Mouse (Mus musculus) liver, embryonic 12.5 days (tissue): ENCODE measurements around the gene Bmpr1a. TPM values are rescaled to one million over a fixed set of nuclear protein-coding genes. Genes with fewer than 3 reads are reported as not detected.

Experiments
- ATAC-seq: fragments of 200-750 bp; cut with Nextera tagmentation; 2 replicates; pipeline ENCODE4 v1.8.0; 2017; ENCODE audit warnings: moderate number of reproducible peaks, mild to moderate bottlenecking, moderate library complexity
- H3K27ac ChIP-seq: fragments of 300-500 bp; sonication (generic); 2 replicates; pipeline ENCODE4 v1.5.1; 2016; ENCODE audit warnings: mild to moderate bottlenecking
- H3K27me3 ChIP-seq: fragments of 300-500 bp; sonication (generic); replicated peaks from 2 replicates; pipeline ENCODE4 v1.6.1; 2016; ENCODE audit warnings: mild to moderate bottlenecking, moderate library complexity
- H3K36me3 ChIP-seq: fragments of 300-500 bp; sonication (generic); 2 replicates; pipeline ENCODE4 v1.6.1; 2016; ENCODE audit warnings: mild to moderate bottlenecking, moderate library complexity
- H3K4me1 ChIP-seq: fragments of 300-500 bp; sonication (generic); 2 replicates; pipeline ENCODE4 v1.6.1; 2016
- H3K4me2 ChIP-seq: fragments of 300-500 bp; sonication (generic); 2 replicates; pipeline ENCODE4 v1.6.1; 2016; ENCODE audit warnings: mild to moderate bottlenecking, moderate library complexity
- H3K4me3 ChIP-seq: fragments of 300-500 bp; sonication (generic); 2 replicates; pipeline ENCODE4 v1.5.1; 2016; ENCODE audit warnings: mild to moderate bottlenecking, moderate library complexity
- H3K9ac ChIP-seq: fragments of 300-500 bp; sonication (generic); 2 replicates; pipeline ENCODE4 v1.6.1; 2016; ENCODE audit warnings: mild to moderate bottlenecking, moderate library complexity
- H3K9me3 ChIP-seq: fragments of 300-500 bp; sonication (generic); replicated peaks from 2 replicates; pipeline ENCODE4 v1.6.1; 2016; ENCODE audit warnings: mild to moderate bottlenecking, moderate library complexity
- WGBS: fragments of 180-500 bp; shearing (Covaris S2); methylation state at CpG from one replicate; pipeline ENCODE4 v1.1.7; 2016; ENCODE audit not compliant: insufficient replicate concordance; 5-methylcytosine and 5-hydroxymethylcytosine counted together
- polyA plus RNA-seq: library from polyadenylated mRNA; unstranded; fragments of >200 nt; fragmentation: Nextera tagmentation; extraction: Ambion mirVana; gene quantifications from 2 replicates; pipeline ENCODE4 v1.2.1, GENCODE M21; 2016

Bmpr1a gene
- polyA plus RNA-seq, 1 experiment from 2014 or later, result 8.8 TPM

- 18% methylated on average over 4 of the region's 4 CpGs for WGBS
- ATAC-seq, result no peak
- H3K36me3 ChIP-seq, result no peaks in the 10 kb centered on the region
These were observed 141.0 kb downstream of the Bmpr1a start for GRCm38 (mm10) chr14:34362135-34362534.

More at GRCm38 (mm10) chr14:34362135-34362534, 141.0 kb downstream of the Bmpr1a start:
- Histone ChIP-seq H3K9me3 (0 out of 2 replicates have a peak, but pooled peaks cover 5% of the 10 kb centered on the region), H3K27ac (no peak overlapping the region), H3K4me2 (no peak overlapping the region), H3K4me1 (peaks cover 18% of the 10 kb centered on the region), H3K9ac (no peak overlapping the region), H3K27me3 (peaks cover 10% of the 10 kb centered on the region; the same call in 1 of the 2 replicates), H3K4me3 (no peak overlapping the region)

Other genes with a start within 250 kb of the Bmpr1a start
- gene Shld2, start 192.8 kb downstream of the Bmpr1a start, polyA plus RNA-seq, result 8.2 and 9.7 TPM in 2 replicates
- 137 and 145 TPM in 2 replicates for gene Glud1, start 192.6 kb downstream of the Bmpr1a start, polyA plus RNA-seq
- not detected in 2 replicates for gene Fam25c, start 147.9 kb downstream of the Bmpr1a start, polyA plus RNA-seq
- 0.49 and 0.57 TPM in 2 replicates for gene Sncg, start 128.6 kb downstream of the Bmpr1a start, polyA plus RNA-seq
- gene Mmrn2, start 127.9 kb downstream of the Bmpr1a start, polyA plus RNA-seq, result 3.5 and 3.7 TPM in 2 replicates
- not detected in 2 replicates for gene 9230112D13Rik, start 19.5 kb upstream of the Bmpr1a start, polyA plus RNA-seq
- 0.17 and 0.20 TPM in 2 replicates for gene Ldb3, start 85.3 kb upstream of the Bmpr1a start, polyA plus RNA-seq
- gene Opn4, start 96.8 kb upstream of the Bmpr1a start, polyA plus RNA-seq, result not detected in 2 replicates
- gene Wapl, start 170.6 kb upstream of the Bmpr1a start, polyA plus RNA-seq, result 43.8 and 46.4 TPM in 2 replicates